Mouse (Mus musculus) testis, adult 2 months (tissue): ENCODE measurements around the gene Rrbp1. TPM values are rescaled to one million over a fixed set of nuclear protein-coding genes. Genes with fewer than 3 reads are reported as not detected.

Experiments used
- H3K27ac ChIP-seq: fragments of 200-500 bp; 2 replicates; pipeline ENCODE4 v1.5.1; 2012; ENCODE audit warnings: low read depth, low read length; ENCODE audit not compliant: control insufficient read depth, insufficient read depth
- H3K27me3 ChIP-seq: fragments of 200-500 bp; 2 replicates; pipeline ENCODE4 v1.6.1; 2012; ENCODE audit warnings: mild to moderate bottlenecking, low read length, moderate library complexity; ENCODE audit not compliant: control insufficient read depth, insufficient read depth
- H3K36me3 ChIP-seq: fragments of 200-500 bp; 2 replicates; pipeline ENCODE4 v1.6.1; 2012; ENCODE audit warnings: mild to moderate bottlenecking, low read length; ENCODE audit not compliant: control insufficient read depth, insufficient read depth
- H3K4me1 ChIP-seq: fragments of 200-500 bp; 2 replicates; pipeline ENCODE4 v1.6.1; 2012; ENCODE audit warnings: low read length; ENCODE audit not compliant: control insufficient read depth, insufficient read depth
- H3K4me3 ChIP-seq: fragments of 200-500 bp; 2 replicates; pipeline ENCODE4 v1.5.1; 2012; ENCODE audit warnings: low read depth, mild to moderate bottlenecking, low read length, moderate library complexity, mixed read lengths; ENCODE audit not compliant: control insufficient read depth
- CTCF ChIP-seq: fragments of 200-500 bp; IDR thresholded peaks from 2 replicates; pipeline ENCODE4 v1.5.1; 2012; ENCODE audit warnings: low read depth, mild to moderate bottlenecking, inconsistent platforms, low read length, moderate library complexity; ENCODE audit not compliant: control insufficient read depth, insufficient read depth, insufficient replicate concordance
- POLR2A ChIP-seq: fragments of 200-500 bp; IDR thresholded peaks from 2 replicates; pipeline ENCODE4 v1.6.1; 2012; ENCODE audit warnings: low read depth, mild to moderate bottlenecking, inconsistent platforms, low read length, moderate library complexity; ENCODE audit not compliant: control insufficient read depth
- polyA plus RNA-seq: library from polyadenylated mRNA; depleted of rRNA; stranded (reverse); fragments of >200 nt; gene quantifications from 2 replicates; pipeline ENCODE4 v1.2.3, GENCODE M21; 2012

The Rrbp1 gene
- polyA plus RNA-seq, 1 experiment: 107 TPM

- TF ChIP-seq CTCF: no peak
- TF ChIP-seq POLR2A: no peak
- Histone ChIP-seq H3K27ac (no peak overlapping the region), H3K4me3 (no peak overlapping the region), H3K36me3 (peaks cover 3% of the 10 kb centered on the region), H3K4me1 (no peaks in the 10 kb centered on the region), H3K27me3 (no peaks in the 10 kb centered on the region)
These were observed 64.7 kb downstream of the Rrbp1 start for GRCm38 (mm10) chr2:143946399-143946798.

GRCm38 (mm10) chr2:143945466-143946075, 65.5 kb downstream of the Rrbp1 start:
- TF ChIP-seq CTCF: peak; percentile 41; the same call in 1 of the 2 replicates
- TF ChIP-seq POLR2A: no peak
- no peaks in the 10 kb centered on the region for H3K4me1 ChIP-seq
- H3K36me3 ChIP-seq: peaks cover 3% of the 10 kb centered on the region
- no peaks in the 10 kb centered on the region for H3K27me3 ChIP-seq
- H3K27ac ChIP-seq: no peak overlapping the region
- H3K4me3 ChIP-seq: no peak overlapping the region; the same call in 1 of the 2 replicates

GRCm38 (mm10) chr2:143944796-143945195, 66.3 kb downstream of the Rrbp1 start:
- TF ChIP-seq CTCF: no peak
- no peak for TF ChIP-seq POLR2A
- Histone ChIP-seq H3K27ac (no peak overlapping the region), H3K4me3 (no peak overlapping the region), H3K4me1 (no peaks in the 10 kb centered on the region), H3K36me3 (peaks cover 3% of the 10 kb centered on the region; the same call in 1 of the 2 replicates), H3K27me3 (no peaks in the 10 kb centered on the region)

GRCm38 (mm10) chr2:143940406-143940805, 70.7 kb downstream of the Rrbp1 start:
- H3K4me3 ChIP-seq: no peak overlapping the region
- no peaks in the 10 kb centered on the region for H3K27me3 ChIP-seq
- H3K4me1 ChIP-seq: no peaks in the 10 kb centered on the region
- no peak for TF ChIP-seq POLR2A
- no peak for TF ChIP-seq CTCF
- no peak overlapping the region for H3K27ac ChIP-seq
- no peaks in the 10 kb centered on the region for H3K36me3 ChIP-seq

GRCm38 (mm10) chr2:143937861-143938260, 73.2 kb downstream of the Rrbp1 start:
- Histone ChIP-seq H3K4me1 (no peaks in the 10 kb centered on the region), H3K36me3 (no peaks in the 10 kb centered on the region), H3K27me3 (no peaks in the 10 kb centered on the region), H3K27ac (no peak overlapping the region), H3K4me3 (no peak overlapping the region)
- TF ChIP-seq CTCF (no peak), POLR2A (no peak)

- Histone ChIP-seq H3K27me3 (no peaks in the 10 kb centered on the region), H3K4me1 (no peaks in the 10 kb centered on the region), H3K4me3 (no peak overlapping the region), H3K36me3 (no peaks in the 10 kb centered on the region), H3K27ac (no peak overlapping the region)
- TF ChIP-seq POLR2A: no peak
- no peak for TF ChIP-seq CTCF
These were observed 76.6 kb downstream of the Rrbp1 start for GRCm38 (mm10) chr2:143934439-143934838.

GRCm38 (mm10) chr2:143933516-143933915, 77.5 kb downstream of the Rrbp1 start:
- Histone ChIP-seq H3K4me1 (no peaks in the 10 kb centered on the region), H3K36me3 (no peaks in the 10 kb centered on the region), H3K27me3 (no peaks in the 10 kb centered on the region), H3K27ac (no peak overlapping the region), H3K4me3 (no peak overlapping the region)
- TF ChIP-seq POLR2A: no peak
- TF ChIP-seq CTCF: no peak
